8 mouse cellular contexts compared by ENCODE assay signal in the genomic region with DNA sequence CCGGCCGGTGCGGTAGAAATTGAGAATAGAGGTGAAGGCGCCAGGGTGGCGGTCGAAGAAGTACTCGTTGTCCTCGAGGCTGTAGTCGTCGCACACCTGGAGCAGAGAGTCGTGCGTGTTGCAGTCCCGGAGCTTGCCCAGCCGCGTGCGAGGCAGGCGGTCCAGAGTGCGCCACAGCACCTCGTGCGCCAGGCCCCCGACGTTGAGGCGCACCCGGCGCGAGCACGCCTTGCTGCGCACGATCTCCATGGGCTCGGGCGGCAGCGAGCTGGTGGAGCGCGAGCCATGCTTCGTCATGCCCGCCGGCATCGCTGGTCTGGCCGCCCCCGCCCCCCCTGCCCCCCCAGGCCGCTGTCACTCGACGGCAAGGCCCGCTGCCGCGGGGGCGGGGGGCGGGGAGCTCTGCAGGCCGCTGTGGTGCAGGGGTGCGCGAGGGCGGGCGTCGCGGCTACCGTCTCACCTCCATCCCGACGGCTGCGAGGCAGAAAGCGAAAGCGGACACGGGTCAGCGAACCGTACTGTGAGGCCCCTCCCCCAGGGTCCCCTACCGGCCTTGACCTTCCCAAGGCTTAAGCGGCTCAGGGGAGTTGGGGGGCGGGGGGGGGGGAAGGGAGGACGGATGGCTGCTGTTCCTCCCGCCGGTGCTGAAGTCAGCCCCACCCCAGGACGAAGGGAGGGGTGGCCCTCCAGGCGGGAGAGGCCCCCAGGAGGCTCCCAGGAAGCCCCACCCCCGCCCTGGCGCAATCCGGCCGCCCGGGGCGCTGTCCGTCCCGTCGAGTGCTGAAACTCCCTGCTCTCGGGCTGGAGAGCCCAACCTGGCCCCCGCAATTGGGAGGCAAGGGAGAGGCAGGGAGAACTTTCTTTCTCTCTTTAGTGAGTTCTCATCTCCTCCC. TPM values are rescaled to one million over a fixed set of nuclear protein-coding genes. Genes with fewer than 3 reads are reported as not detected.
A peak's percentile ranks its signal among the peaks of the same experiment; 100 is the strongest.
DNase-seq lines count a peak whose midpoint lies in the region; ATAC-seq lines count a peak whose summit lies in the region.

No protein-coding gene starts in this region.

- 0 out of 2 replicates have a peak overlapping the region, but pooled peaks have one; percentile 30 for H3K9ac ChIP-seq in embryonic facial prominence, embryonic 14.5 days (ENCODE audit: low read depth, low read length)
- H3K9ac ChIP-seq in heart, embryonic 16.5 days (ENCODE audit: low read length): 0 out of 2 replicates have a peak overlapping the region, but pooled peaks have one; percentile 3

- H3K27ac ChIP-seq in embryonic facial prominence, embryonic 14.5 days (replicated peaks; ENCODE audit: low read depth, low read length): no peak overlapping the region
- H3K27ac ChIP-seq in heart, embryonic 16.5 days (ENCODE audit: low read length): no peak overlapping the region

- H3K4me3 ChIP-seq in embryonic facial prominence, embryonic 14.5 days (ENCODE audit: low read depth, low read length): peak overlapping the region; percentile 54
- peak overlapping the region; percentile 58 for H3K4me3 ChIP-seq in heart, embryonic 16.5 days (ENCODE audit: low read length)

- peaks cover 44% of the 10 kb centered on the region for H3K27me3 ChIP-seq in embryonic facial prominence, embryonic 14.5 days (replicated peaks; ENCODE audit: control insufficient read depth, insufficient read depth, low read length)
- peaks cover 54% of the 10 kb centered on the region for H3K27me3 ChIP-seq in heart, embryonic 16.5 days (ENCODE audit: control insufficient read depth, insufficient read depth, low read length)

- peak; percentile 56 for ATAC-seq in embryonic facial prominence, embryonic 14.5 days (ENCODE audit: low read depth)
- ATAC-seq in heart, embryonic 16.5 days (replicated peaks; ENCODE audit: extremely low read depth, insufficient read depth, low FRiP score): peak; percentile 78
- ATAC-seq in megakaryocyte progenitor cell, adult 5-6 weeks (replicated peaks; ENCODE audit: poor library complexity): peak; percentile 94

- WGBS in embryonic facial prominence, embryonic 14.5 days: 19% methylated on average over 49 of the region's 83 CpGs
- 13% methylated on average over 67 of the region's 83 CpGs for WGBS in heart, embryonic 16.5 days

- peak overlapping the region; percentile 80 for H3K4me2 ChIP-seq in embryonic facial prominence, embryonic 14.5 days (ENCODE audit: low read depth, low read length)
- H3K4me2 ChIP-seq in heart, embryonic 16.5 days (ENCODE audit: low read depth, low read length): peak overlapping the region; percentile 87

- H3K4me1 ChIP-seq in embryonic facial prominence, embryonic 14.5 days (ENCODE audit: control insufficient read depth, insufficient read depth, low read length): peaks cover 15% of the 10 kb centered on the region
- H3K4me1 ChIP-seq in heart, embryonic 16.5 days (ENCODE audit: control insufficient read depth, insufficient read depth, low read length): peaks cover 6% of the 10 kb centered on the region

- H3K9me3 ChIP-seq in embryonic facial prominence, embryonic 14.5 days (ENCODE audit: control insufficient read depth, low read length): no peaks in the 10 kb centered on the region
- H3K9me3 ChIP-seq in heart, embryonic 16.5 days (replicated peaks; ENCODE audit: control insufficient read depth, low read length): no peaks in the 10 kb centered on the region

- H3K36me3 ChIP-seq in embryonic facial prominence, embryonic 14.5 days (ENCODE audit: control insufficient read depth, insufficient read depth, low read length): no peaks in the 10 kb centered on the region
- H3K36me3 ChIP-seq in heart, embryonic 16.5 days (ENCODE audit: control insufficient read depth, insufficient read depth): no peaks in the 10 kb centered on the region

- peak; percentile 58 for DNase-seq in right cerebral cortex, postnatal 14 days
- no peak for DNase-seq in right cerebral cortex, adult 18-20 months
- peak; percentile 84 for DNase-seq in embryonic facial prominence, embryonic 14.5 days (ENCODE audit: low spot score)
- peak; percentile 90 for DNase-seq in kidney, postnatal 14 days
- peak; percentile 44 for DNase-seq in skeletal muscle tissue, adult 2 months (ENCODE audit: low read depth, low spot score)
- DNase-seq in yolk sac, embryonic 10.5 days (ENCODE audit: low spot score): peak; percentile 86

RNA-seq across cellular contexts. Expression of a gene that starts 1.4 kb away (rescaled TPM):
- 1.7 and 2.1 TPM in 2 replicates for polyA plus RNA-seq in embryonic facial prominence, embryonic 14.5 days (2014; fragmentation: Nextera tagmentation; extraction: Ambion mirVana)
- 0.43 and 0.45 TPM in 2 replicates for polyA plus RNA-seq in heart, embryonic 16.5 days (2015; fragmentation: Nextera tagmentation; extraction: Ambion mirVana)
- 0.34 and 0.47 TPM in 2 replicates for total RNA-seq in megakaryocyte progenitor cell, adult 5-6 weeks (2015)
- 0.75 and 1.8 TPM in 2 replicates for total RNA-seq in megakaryocyte progenitor cell, adult 5-6 weeks (2017)

RNA-seq across cellular contexts. Expression of a gene that starts 51.8 kb away (rescaled TPM):
- polyA plus RNA-seq in embryonic facial prominence, embryonic 14.5 days (2014; fragmentation: Nextera tagmentation; extraction: Ambion mirVana): 37.6 and 38.3 TPM in 2 replicates
- 20.4 and 21.4 TPM in 2 replicates for polyA plus RNA-seq in heart, embryonic 16.5 days (2015; fragmentation: Nextera tagmentation; extraction: Ambion mirVana)
- total RNA-seq in megakaryocyte progenitor cell, adult 5-6 weeks (2015): not detected in 2 replicates
- not detected in 2 replicates for total RNA-seq in megakaryocyte progenitor cell, adult 5-6 weeks (2017)
